Mouse (Mus musculus): ENCODE results near the gene Frmd4b. TPM values are rescaled to one million over a fixed set of nuclear protein-coding genes. Genes with fewer than 3 reads are reported as not detected.

Gene Frmd4b
- 13.8 TPM for polyA plus RNA-seq (2014; fragmentation: Illumina TruSeq; extraction: RNeasy Lipid Tissue Mini Kit (QIAGEN cat#74804); ENCODE audit: low replicate concordance)

GRCm38 (mm10) chr6:97617266-97617743, at the start of gene Frmd4b:
Gene Frmd4b, minus strand, starts transcription at chr6:97617541.

DNA sequence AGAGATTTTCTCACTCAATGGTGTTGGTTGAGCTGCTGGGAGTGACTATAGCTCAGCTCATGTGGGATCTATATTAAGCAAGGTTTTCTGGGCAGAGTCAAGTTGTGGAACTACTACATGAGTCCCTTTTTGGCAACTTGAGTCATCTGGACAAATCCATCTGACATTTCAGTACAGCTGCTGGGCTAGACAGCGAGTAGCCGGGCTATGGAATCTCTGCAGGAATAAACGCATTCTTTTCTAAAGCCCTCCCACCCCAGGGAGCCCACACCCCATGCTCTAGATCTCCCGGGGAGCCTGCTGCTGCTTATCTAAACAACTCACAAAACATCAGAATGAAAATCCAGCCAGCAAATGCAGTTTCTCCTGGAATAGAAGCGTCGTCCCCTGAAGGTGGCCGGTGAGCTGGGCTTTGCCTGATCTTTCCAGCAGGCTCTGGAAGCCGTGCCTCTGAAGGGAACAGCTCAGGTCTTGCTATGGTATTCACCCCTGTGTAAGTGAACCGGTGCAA, 364.6 kb downstream of the Frmd4b start, which contains the start of gene Lmod3:
Gene Lmod3 (minus strand): TSS at position 49 of the 511 bp plus-strand sequence.

Other genes with a start within 250 kb of the Frmd4b start
- 2.9 TPM for gene Mitf, start 189.5 kb upstream of the Frmd4b start, polyA plus RNA-seq (2014; fragmentation: Illumina TruSeq; extraction: RNeasy Lipid Tissue Mini Kit (QIAGEN cat#74804); ENCODE audit: low replicate concordance)